Mouse (Mus musculus): Measurements from ENCODE around the gene Gm17581. TPM values are rescaled to one million over a fixed set of nuclear protein-coding genes. Genes with fewer than 3 reads are reported as not detected.
"Not testable (repeated sequence)": the region's sequence is repeated elsewhere in the genome, so short reads cannot be mapped to it uniquely, and the experiment has no call there.

Gene Gm17581
- polyA plus RNA-seq, 1 experiment from 2014 or later = not detected

DNA sequence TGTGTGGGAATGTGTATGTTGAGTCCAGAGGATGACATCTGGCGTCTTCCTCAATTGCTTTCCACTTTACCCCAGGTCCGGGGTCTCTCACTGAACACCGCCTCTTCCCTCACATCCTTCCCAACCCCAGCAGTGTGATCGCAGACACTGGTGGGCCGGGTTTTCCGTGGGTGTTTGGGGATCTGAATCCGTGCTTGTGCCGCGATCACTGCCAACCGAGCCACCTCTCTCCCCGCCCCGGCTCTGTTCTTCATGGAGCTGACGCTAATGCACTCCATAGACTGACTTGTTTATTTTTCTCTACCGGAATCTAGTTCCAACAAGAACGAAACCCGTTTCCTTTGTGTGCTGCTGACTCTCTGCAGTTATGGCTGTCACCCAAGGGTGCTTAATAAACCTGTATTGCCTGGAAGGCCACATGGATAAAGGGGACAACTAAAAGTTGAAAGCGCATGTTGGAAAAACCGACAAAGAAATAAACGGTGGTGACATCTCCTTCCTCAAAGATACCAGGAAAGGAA lies 34.2 kb downstream of the Gm17581 start:
- Histone ChIP-seq H3K36me3 (ENCODE audit: control insufficient read depth, insufficient read depth, low read length) (peaks cover 19% of the 10 kb centered on the region), H3K9ac (ENCODE audit: low read length) (no peak overlapping the region), H3K4me2 (ENCODE audit: low read length) (no peak overlapping the region), H3K9me3 (ENCODE audit: control insufficient read depth, low read length) (no peaks in the 10 kb centered on the region), H3K27me3 (ENCODE audit: control insufficient read depth, insufficient read depth, low read length) (no peaks in the 10 kb centered on the region), H3K4me3 (ENCODE audit: control insufficient read depth in 1 of 2, insufficient read depth in 1 of 2, low read depth in 1 of 2, low read length in 2 of 2) (no peak overlapping the region), H3K27ac (replicated peaks in 1 of 2; ENCODE audit: control insufficient read depth in 1 of 2, insufficient read depth in 1 of 2, low read depth in 2 of 2, low read length in 2 of 2) (no peak overlapping the region), H3K4me1 (ENCODE audit: control insufficient read depth in 2 of 2, insufficient read depth in 2 of 2, low read length in 2 of 2) (no peaks in the 10 kb centered on the region)
- no peak for ATAC-seq (ENCODE audit: insufficient number of reproducible peaks, insufficient read depth, low FRiP score, low read depth)
- WGBS = 85% methylated on average over 19 of the region's 19 CpGs

DNA sequence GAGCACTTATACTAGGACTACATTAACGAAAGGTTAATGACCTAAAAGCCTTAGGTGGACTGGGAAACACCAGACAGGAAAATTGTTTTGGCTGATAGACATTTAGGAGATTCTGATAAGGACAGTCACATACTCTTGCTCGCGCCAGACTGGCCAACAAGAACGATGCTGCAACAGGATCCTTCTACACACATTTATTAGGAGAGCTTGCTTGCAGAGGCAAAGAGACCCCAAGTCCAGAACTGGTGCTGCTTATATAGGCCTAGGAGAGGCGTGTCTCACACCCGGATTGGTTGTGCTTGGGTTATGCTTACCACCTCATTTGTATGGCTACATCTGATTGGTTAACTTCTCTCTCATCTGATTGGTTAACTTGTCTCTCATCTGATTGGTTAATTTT lies 37.2 kb downstream of the Gm17581 start:
- peaks cover 14% of the 10 kb centered on the region for H3K36me3 ChIP-seq (ENCODE audit: control insufficient read depth, insufficient read depth, low read length)
- H3K4me3 ChIP-seq (ENCODE audit: control insufficient read depth in 1 of 2, insufficient read depth in 1 of 2, low read depth in 1 of 2, low read length in 2 of 2); H3K27me3 ChIP-seq (ENCODE audit: control insufficient read depth, insufficient read depth, low read length); H3K27ac ChIP-seq (replicated peaks in 1 of 2; ENCODE audit: control insufficient read depth in 1 of 2, insufficient read depth in 1 of 2, low read depth in 2 of 2, low read length in 2 of 2); H3K9me3 ChIP-seq (ENCODE audit: control insufficient read depth, low read length); ATAC-seq (ENCODE audit: insufficient number of reproducible peaks, insufficient read depth, low FRiP score, low read depth); H3K9ac ChIP-seq (ENCODE audit: low read length); H3K4me1 ChIP-seq (ENCODE audit: control insufficient read depth in 2 of 2, insufficient read depth in 2 of 2, low read length in 2 of 2); H3K4me2 ChIP-seq (ENCODE audit: low read length): not testable (repeated sequence)
- 88% methylated on average over 6 of the region's 6 CpGs for WGBS

DNA sequence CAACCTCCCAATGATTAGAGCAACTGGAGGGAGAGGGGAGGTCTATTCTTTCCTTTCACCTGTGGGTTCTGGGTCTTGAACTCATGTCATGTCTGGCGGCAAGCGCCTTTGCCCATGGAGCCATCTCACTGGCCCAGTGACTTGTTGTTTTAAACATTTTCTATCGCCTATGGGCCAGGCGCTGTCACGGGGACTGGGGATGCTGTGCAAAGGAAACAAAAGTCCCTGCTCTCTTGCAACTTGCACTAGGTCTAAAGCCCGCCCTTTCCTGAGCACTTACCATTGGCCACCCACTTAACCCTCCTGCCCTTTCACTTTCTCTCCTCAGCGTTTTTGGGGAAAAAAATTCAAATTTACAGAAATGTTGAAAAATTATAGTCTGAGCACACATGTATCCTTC lies 38.8 kb downstream of the Gm17581 start:
- WGBS = 69% methylated on average over 7 of the region's 7 CpGs

DNA sequence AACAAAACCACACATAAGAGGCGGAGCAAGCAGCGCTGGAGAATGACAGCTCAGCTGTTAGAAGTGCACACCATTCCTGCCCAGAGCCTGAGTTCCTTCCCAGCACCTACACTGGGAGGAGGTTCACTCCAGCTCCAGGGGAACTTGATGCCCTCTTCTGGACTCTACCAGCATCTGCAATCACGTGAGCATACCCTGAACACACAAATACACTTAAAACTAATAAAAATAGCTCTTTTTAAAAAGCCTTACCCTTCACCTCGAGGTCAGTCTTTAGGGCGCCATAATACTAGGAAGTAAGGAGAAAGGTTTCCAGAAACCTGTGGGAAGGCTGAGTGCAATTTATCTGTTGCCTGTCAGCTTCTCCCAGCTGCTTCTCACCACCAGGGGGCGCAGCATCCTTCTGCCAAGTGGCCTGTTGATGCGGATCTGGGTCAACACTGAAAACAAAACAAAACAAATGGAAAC lies 39.5 kb downstream of the Gm17581 start:
- Histone ChIP-seq H3K4me1 (ENCODE audit: control insufficient read depth in 2 of 2, insufficient read depth in 2 of 2, low read length in 2 of 2) (0 out of 4 replicates have a peak, but pooled peaks cover 0 to 3% of the 10 kb centered on the region in 2 experiments), H3K9ac (ENCODE audit: low read length) (no peak overlapping the region), H3K4me2 (ENCODE audit: low read length) (no peak overlapping the region), H3K4me3 (ENCODE audit: control insufficient read depth in 1 of 2, insufficient read depth in 1 of 2, low read depth in 1 of 2, low read length in 2 of 2) (no peak overlapping the region), H3K36me3 (ENCODE audit: control insufficient read depth, insufficient read depth, low read length) (no peaks in the 10 kb centered on the region), H3K27me3 (ENCODE audit: control insufficient read depth, insufficient read depth, low read length) (no peaks in the 10 kb centered on the region), H3K9me3 (ENCODE audit: control insufficient read depth, low read length) (no peaks in the 10 kb centered on the region), H3K27ac (replicated peaks in 1 of 2; ENCODE audit: control insufficient read depth in 1 of 2, insufficient read depth in 1 of 2, low read depth in 2 of 2, low read length in 2 of 2) (no peak overlapping the region)
- ATAC-seq (ENCODE audit: insufficient number of reproducible peaks, insufficient read depth, low FRiP score, low read depth) = no peak
- 17% methylated on average over 7 of the region's 7 CpGs for WGBS

More for the DNA sequence above, 38.8 kb downstream of the Gm17581 start:
- H3K9ac ChIP-seq (ENCODE audit: low read length) = no peak overlapping the region
- H3K4me1 ChIP-seq (ENCODE audit: control insufficient read depth in 2 of 2, insufficient read depth in 2 of 2, low read length in 2 of 2) = no peaks in the 10 kb centered on the region
- H3K27me3 ChIP-seq (ENCODE audit: control insufficient read depth, insufficient read depth, low read length) = no peaks in the 10 kb centered on the region
- H3K4me2 ChIP-seq (ENCODE audit: low read length) = no peak overlapping the region
- peaks cover 4% of the 10 kb centered on the region for H3K36me3 ChIP-seq (ENCODE audit: control insufficient read depth, insufficient read depth, low read length)
- no peak for ATAC-seq (ENCODE audit: insufficient number of reproducible peaks, insufficient read depth, low FRiP score, low read depth)
- no peak overlapping the region for H3K4me3 ChIP-seq (ENCODE audit: control insufficient read depth in 1 of 2, insufficient read depth in 1 of 2, low read depth in 1 of 2, low read length in 2 of 2)
- no peak overlapping the region for H3K27ac ChIP-seq (replicated peaks in 1 of 2; ENCODE audit: control insufficient read depth in 1 of 2, insufficient read depth in 1 of 2, low read depth in 2 of 2, low read length in 2 of 2)
- H3K9me3 ChIP-seq (ENCODE audit: control insufficient read depth, low read length) = no peaks in the 10 kb centered on the region

DNA sequence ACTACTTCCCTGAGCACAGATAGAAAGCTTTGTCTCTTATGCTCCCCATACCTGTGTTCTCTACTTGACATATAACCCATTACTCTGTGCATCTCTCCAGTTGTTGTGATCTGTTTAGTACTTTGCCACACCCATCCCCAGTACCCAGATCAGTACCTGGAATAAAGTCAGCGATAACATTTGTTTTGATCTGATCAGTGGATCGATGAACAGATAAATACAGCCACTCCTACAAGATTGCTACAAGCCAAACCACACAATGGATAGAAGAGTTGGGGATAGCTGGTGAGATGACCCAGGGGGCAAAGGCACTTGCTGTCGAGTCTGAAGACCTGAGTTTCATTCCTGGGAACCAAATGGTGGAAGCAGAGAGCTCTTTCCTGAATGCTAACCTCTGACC lies 40.4 kb downstream of the Gm17581 start:
- H3K4me2 ChIP-seq (ENCODE audit: low read length) = no peak overlapping the region
- no peak for ATAC-seq (ENCODE audit: insufficient number of reproducible peaks, insufficient read depth, low FRiP score, low read depth)
- 67% methylated on average over 3 of the region's 3 CpGs for WGBS

DNA sequence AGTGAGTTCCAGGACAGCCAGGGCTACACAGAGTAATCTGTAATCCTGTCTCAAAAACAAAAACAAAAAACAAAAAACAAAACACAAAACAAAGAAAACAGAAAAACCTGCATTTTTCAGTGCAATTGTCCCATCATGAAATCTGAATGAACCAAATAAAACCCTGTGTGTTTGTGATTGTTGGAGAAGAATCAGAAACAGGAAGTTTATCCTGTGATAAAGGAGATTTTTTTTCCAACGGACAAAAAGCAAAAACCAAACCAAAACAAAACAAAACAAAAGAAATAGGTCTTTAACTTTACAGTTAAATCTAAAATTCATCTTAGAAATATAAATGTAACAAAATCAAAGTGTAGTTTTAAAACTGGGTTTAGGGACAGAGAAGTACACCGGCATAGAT lies 41.1 kb downstream of the Gm17581 start:
- 65% methylated on average over 2 of the region's 2 CpGs for WGBS
- Histone ChIP-seq H3K9ac (ENCODE audit: low read length) (no peak overlapping the region), H3K27me3 (ENCODE audit: control insufficient read depth, insufficient read depth, low read length) (no peaks in the 10 kb centered on the region), H3K4me2 (ENCODE audit: low read length) (no peak overlapping the region), H3K27ac (replicated peaks in 1 of 2; ENCODE audit: control insufficient read depth in 1 of 2, insufficient read depth in 1 of 2, low read depth in 2 of 2, low read length in 2 of 2) (no peak overlapping the region), H3K4me1 (ENCODE audit: control insufficient read depth in 2 of 2, insufficient read depth in 2 of 2, low read length in 2 of 2) (peaks cover 0 to 12% of the 10 kb centered on the region in 2 experiments; a peak in 2 of 4 replicates), H3K4me3 (ENCODE audit: control insufficient read depth in 1 of 2, insufficient read depth in 1 of 2, low read depth in 1 of 2, low read length in 2 of 2) (no peak overlapping the region), H3K9me3 (ENCODE audit: control insufficient read depth, low read length) (no peaks in the 10 kb centered on the region), H3K36me3 (ENCODE audit: control insufficient read depth, insufficient read depth, low read length) (no peaks in the 10 kb centered on the region; the same call in 1 of the 2 replicates)
- no peak for ATAC-seq (ENCODE audit: insufficient number of reproducible peaks, insufficient read depth, low FRiP score, low read depth)

More for the DNA sequence above, 40.4 kb downstream of the Gm17581 start:
- no peak overlapping the region for H3K27ac ChIP-seq (replicated peaks in 1 of 2; ENCODE audit: control insufficient read depth in 1 of 2, insufficient read depth in 1 of 2, low read depth in 2 of 2, low read length in 2 of 2)
- H3K27me3 ChIP-seq (ENCODE audit: control insufficient read depth, insufficient read depth, low read length) = no peaks in the 10 kb centered on the region
- H3K36me3 ChIP-seq (ENCODE audit: control insufficient read depth, insufficient read depth, low read length) = no peaks in the 10 kb centered on the region; the same call in 1 of the 2 replicates
- H3K4me3 ChIP-seq (ENCODE audit: control insufficient read depth in 1 of 2, insufficient read depth in 1 of 2, low read depth in 1 of 2, low read length in 2 of 2) = no peak overlapping the region
- H3K4me1 ChIP-seq (ENCODE audit: control insufficient read depth in 2 of 2, insufficient read depth in 2 of 2, low read length in 2 of 2) = peaks cover 0 to 11% of the 10 kb centered on the region in 2 experiments; a peak in 2 of 4 replicates
- no peak overlapping the region for H3K9ac ChIP-seq (ENCODE audit: low read length)
- no peaks in the 10 kb centered on the region for H3K9me3 ChIP-seq (ENCODE audit: control insufficient read depth, low read length)

DNA sequence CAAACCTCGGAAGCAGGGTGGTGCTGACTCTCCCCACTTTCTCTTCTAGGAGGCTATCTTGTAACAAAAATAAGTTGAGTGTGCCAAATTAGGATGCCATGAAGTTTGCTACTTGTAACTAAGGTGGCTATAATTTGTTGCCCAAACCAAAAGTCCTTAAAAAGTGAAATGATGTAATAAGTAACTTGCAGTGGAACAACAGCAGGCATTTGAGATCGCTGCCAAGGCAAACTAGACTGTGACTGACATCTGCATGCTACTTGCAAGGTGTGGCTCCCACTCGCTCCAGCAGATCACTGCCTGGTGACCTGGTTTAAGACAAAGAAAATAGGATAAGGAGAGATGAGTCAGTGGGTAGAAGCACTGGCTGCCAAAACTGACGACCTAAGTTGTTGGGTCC lies 42.5 kb downstream of the Gm17581 start:
- H3K36me3 ChIP-seq (ENCODE audit: control insufficient read depth, insufficient read depth, low read length) = no peaks in the 10 kb centered on the region; the same call in 1 of the 2 replicates
- ATAC-seq (ENCODE audit: insufficient number of reproducible peaks, insufficient read depth, low FRiP score, low read depth) = no peak
- no peak overlapping the region for H3K27ac ChIP-seq (replicated peaks in 1 of 2; ENCODE audit: control insufficient read depth in 1 of 2, insufficient read depth in 1 of 2, low read depth in 2 of 2, low read length in 2 of 2)

More for the DNA sequence above, 42.5 kb downstream of the Gm17581 start:
- WGBS = 60% methylated on average over 4 of the region's 4 CpGs
- Histone ChIP-seq H3K9ac (ENCODE audit: low read length) (no peak overlapping the region), H3K4me2 (ENCODE audit: low read length) (no peak overlapping the region), H3K27me3 (ENCODE audit: control insufficient read depth, insufficient read depth, low read length) (no peaks in the 10 kb centered on the region), H3K4me3 (ENCODE audit: control insufficient read depth in 1 of 2, insufficient read depth in 1 of 2, low read depth in 1 of 2, low read length in 2 of 2) (no peak overlapping the region), H3K4me1 (ENCODE audit: control insufficient read depth in 2 of 2, insufficient read depth in 2 of 2, low read length in 2 of 2) (peaks cover 0 to 12% of the 10 kb centered on the region in 2 experiments; a peak in 2 of 4 replicates), H3K9me3 (ENCODE audit: control insufficient read depth, low read length) (no peaks in the 10 kb centered on the region)
